Mouse (Mus musculus) forebrain, embryonic 16.5 days (tissue): Measurements from ENCODE around the gene Cd180. TPM values are rescaled to one million over a fixed set of nuclear protein-coding genes. Genes with fewer than 3 reads are reported as not detected.

Experiments used
- ATAC-seq: fragments of 200-750 bp; cut with Nextera tagmentation; 2 replicates; pipeline ENCODE4 v1.8.0; 2017; ENCODE audit warnings: mild to moderate bottlenecking, moderate library complexity
- H3K27ac ChIP-seq: fragments of 300-500 bp; sonication (generic); 2 replicates; pipeline ENCODE4 v1.5.1; 2014; ENCODE audit warnings: low read length, control low read depth
- H3K27me3 ChIP-seq: fragments of 300-500 bp; sonication (generic); replicated peaks from 2 replicates; pipeline ENCODE4 v1.6.1; 2014; ENCODE audit warnings: low read length; ENCODE audit not compliant: control insufficient read depth, insufficient read depth
- H3K36me3 ChIP-seq: fragments of 300-500 bp; sonication (generic); 2 replicates; pipeline ENCODE4 v1.6.1; 2014; ENCODE audit not compliant: control insufficient read depth, insufficient read depth
- H3K4me1 ChIP-seq: fragments of 300-500 bp; sonication (generic); replicated peaks from 2 replicates; pipeline ENCODE4 v1.6.1; 2014; ENCODE audit warnings: low read length; ENCODE audit not compliant: control insufficient read depth, insufficient read depth
- H3K4me2 ChIP-seq: fragments of 300-500 bp; sonication (generic); 2 replicates; pipeline ENCODE4 v1.6.1; 2014; ENCODE audit warnings: mild to moderate bottlenecking, low read length, control low read depth
- H3K4me3 ChIP-seq: fragments of 300-500 bp; sonication (generic); replicated peaks from 2 replicates; pipeline ENCODE4 v1.5.1; 2014; ENCODE audit warnings: mild to moderate bottlenecking, low read length, control low read depth
- H3K9ac ChIP-seq: fragments of 300-500 bp; sonication (generic); replicated peaks from 2 replicates; pipeline ENCODE4 v1.6.1; 2014; ENCODE audit warnings: low read depth, low read length, control low read depth
- H3K9me3 ChIP-seq: fragments of 300-500 bp; sonication (generic); 2 replicates; pipeline ENCODE4 v1.6.1; 2016; ENCODE audit warnings: low read length; ENCODE audit not compliant: control insufficient read depth
- WGBS: fragments of 180-500 bp; shearing (Covaris S2); extraction: QIAGEN DNeasy Blood & Tissue Kit; methylation state at CpG from one replicate; pipeline ENCODE4 v1.1.7; 2014; 5-methylcytosine and 5-hydroxymethylcytosine counted together
- polyA plus RNA-seq: library from polyadenylated mRNA; unstranded; fragments of >200 nt; fragmentation: Nextera tagmentation; extraction: Ambion mirVana; gene quantifications from 2 replicates; pipeline ENCODE4 v1.2.1, GENCODE M21; 2015

The Cd180 gene
- polyA plus RNA-seq, 1 experiment from 2014 or later = 0.23 TPM

DNA sequence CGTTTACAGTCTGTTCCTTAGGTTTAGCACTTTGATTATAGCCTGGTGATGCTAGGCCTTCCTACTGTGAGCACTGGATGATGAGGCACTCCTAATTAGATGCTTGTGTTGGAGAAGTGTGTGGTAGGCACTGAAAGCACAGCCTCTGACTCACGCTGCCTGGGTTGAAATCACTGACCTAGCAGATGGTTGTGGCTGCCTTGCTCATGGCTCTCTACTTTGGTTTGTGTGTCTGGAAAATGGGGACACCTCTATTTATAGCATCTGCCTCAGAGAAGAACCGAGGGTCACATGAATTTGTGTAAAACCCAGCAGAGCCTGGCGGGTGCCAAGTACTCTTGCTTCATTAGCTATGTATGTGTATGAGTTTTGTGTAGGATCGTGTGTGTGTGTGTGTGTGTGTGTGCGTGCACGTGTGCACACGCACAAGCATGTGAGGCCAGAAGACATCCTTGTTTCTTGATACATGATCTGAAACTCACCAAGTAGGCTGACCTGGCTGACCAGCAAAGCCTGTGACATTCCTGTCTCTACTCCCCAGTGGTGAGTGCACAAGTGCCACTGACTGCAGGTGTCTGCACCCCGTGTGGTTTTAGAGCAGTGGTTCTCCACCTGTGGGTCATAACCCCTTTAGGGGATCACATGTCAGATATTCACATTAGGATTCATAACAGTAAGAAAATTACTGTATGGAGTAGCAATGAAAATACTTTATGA lies 52.4 kb downstream of the Cd180 start:
- Histone ChIP-seq H3K27me3 (no peaks in the 10 kb centered on the region), H3K9ac (no peak overlapping the region), H3K4me3 (no peak overlapping the region), H3K4me1 (no peaks in the 10 kb centered on the region; the same call in 1 of the 2 replicates), H3K36me3 (no peaks in the 10 kb centered on the region), H3K9me3 (no peaks in the 10 kb centered on the region), H3K27ac (no peak overlapping the region), H3K4me2 (no peak overlapping the region)
- ATAC-seq = 0 out of 2 replicates have a peak, but pooled peaks have one; percentile 21
- 85% methylated on average over 9 of the region's 9 CpGs for WGBS

GRCm38 (mm10) chr13:102746803-102747561 lies 53.6 kb downstream of the Cd180 start:
- no peaks in the 10 kb centered on the region for H3K27me3 ChIP-seq
- no peak overlapping the region for H3K4me3 ChIP-seq
- H3K9ac ChIP-seq = no peak overlapping the region
- no peaks in the 10 kb centered on the region for H3K9me3 ChIP-seq
- H3K4me2 ChIP-seq = no peak overlapping the region
- ATAC-seq = peak; percentile 19; the same call in 1 of the 2 replicates
- WGBS = 77% methylated on average over 17 of the region's 17 CpGs
- H3K36me3 ChIP-seq = no peaks in the 10 kb centered on the region
- no peaks in the 10 kb centered on the region; the same call in 1 of the 2 replicates for H3K4me1 ChIP-seq
- no peak overlapping the region for H3K27ac ChIP-seq

DNA sequence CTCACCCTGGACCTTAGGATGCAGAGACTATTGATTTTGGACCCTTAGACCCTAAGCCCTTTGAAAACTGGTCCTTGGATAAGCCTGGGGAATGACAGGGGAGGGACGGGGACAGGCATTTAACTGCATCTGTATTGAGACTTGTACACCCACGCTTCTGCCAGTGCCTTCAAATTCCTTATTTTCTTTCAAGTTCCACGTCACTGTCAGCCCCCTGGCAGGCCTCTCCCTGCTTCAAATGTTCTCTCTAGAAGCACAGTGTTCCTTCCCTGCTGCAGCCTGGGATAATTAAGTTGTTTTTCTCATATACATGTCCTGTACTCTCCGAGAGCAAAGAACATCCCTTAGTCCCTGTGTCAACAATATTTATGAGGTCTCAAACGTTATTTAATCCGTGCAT lies 55.8 kb downstream of the Cd180 start:
- Histone ChIP-seq H3K4me2 (no peak overlapping the region), H3K36me3 (no peaks in the 10 kb centered on the region), H3K9ac (no peak overlapping the region), H3K27ac (no peak overlapping the region), H3K27me3 (no peaks in the 10 kb centered on the region), H3K4me1 (no peaks in the 10 kb centered on the region; the same call in 1 of the 2 replicates), H3K9me3 (no peaks in the 10 kb centered on the region), H3K4me3 (no peak overlapping the region)
- ATAC-seq = no peak
- WGBS = 52% methylated on average over 6 of the region's 6 CpGs

DNA sequence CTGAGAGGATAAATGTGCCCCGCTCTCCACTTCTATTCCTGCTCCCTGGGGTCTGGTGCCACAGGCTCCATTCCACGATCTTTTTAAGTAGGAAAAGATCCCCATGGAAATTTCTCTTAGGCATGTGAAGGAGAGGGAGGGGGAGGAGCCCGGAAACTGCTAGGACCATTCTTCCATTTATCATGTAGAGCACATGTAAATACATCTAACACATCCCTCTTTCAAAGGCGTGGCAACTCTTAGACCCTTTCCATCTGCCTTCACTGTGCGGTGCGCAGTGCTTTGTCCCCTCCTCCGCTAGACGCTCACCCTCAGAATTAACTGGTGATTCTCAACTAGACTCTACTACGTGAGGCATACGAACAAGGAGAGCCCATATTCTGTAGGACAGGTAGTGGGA lies 56.5 kb downstream of the Cd180 start:
- H3K4me2 ChIP-seq = no peak overlapping the region
- H3K9me3 ChIP-seq = no peaks in the 10 kb centered on the region
- H3K27me3 ChIP-seq = no peaks in the 10 kb centered on the region
- no peak for ATAC-seq
- H3K9ac ChIP-seq = no peak overlapping the region
- H3K36me3 ChIP-seq = no peaks in the 10 kb centered on the region
- no peak overlapping the region for H3K4me3 ChIP-seq
- no peak overlapping the region for H3K27ac ChIP-seq
- H3K4me1 ChIP-seq = no peaks in the 10 kb centered on the region; the same call in 1 of the 2 replicates
- 84% methylated on average over 10 of the region's 10 CpGs for WGBS

DNA sequence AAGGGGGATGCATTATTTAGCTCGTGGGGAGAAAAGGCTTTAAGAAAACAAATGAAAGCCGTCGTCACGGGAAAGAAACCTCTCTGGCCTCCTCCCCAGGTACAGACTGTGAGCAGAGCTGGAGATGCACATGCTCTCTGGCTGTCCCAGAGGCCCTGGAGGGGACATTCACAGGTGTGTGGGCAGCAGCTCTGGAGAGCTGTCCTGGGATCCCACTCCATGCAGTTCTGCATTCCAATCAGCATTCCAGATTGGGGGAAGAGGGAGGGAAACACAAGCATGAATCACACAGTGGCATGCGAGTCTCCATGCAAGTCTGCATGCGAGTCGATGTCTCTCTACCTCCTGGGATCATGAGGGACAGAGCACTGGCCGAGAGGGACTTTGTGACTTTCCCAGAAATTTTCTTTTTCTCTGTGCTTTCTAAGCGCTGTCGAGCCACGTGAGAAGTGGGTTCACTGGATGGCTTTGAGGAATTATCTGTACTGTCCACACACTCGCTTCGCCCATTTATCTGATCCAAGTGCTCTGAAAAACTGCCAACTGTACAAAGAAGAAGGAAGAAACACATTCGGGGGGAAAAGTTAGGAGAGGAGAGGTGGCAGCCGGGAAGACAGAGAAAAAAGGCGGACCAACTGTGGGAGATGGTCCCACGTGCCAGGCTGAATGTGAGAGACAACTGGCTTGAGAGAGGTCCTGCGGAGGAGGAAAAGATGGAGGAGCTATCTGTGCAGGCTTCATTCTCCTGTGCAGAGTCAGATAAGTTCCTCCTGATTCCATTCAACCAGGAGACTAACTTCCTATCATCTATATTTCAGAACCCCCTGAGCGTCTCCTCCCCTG lies 60.6 kb downstream of the Cd180 start:
- Histone ChIP-seq H3K36me3 (no peaks in the 10 kb centered on the region), H3K4me1 (no peaks in the 10 kb centered on the region), H3K27ac (no peak overlapping the region), H3K27me3 (no peaks in the 10 kb centered on the region), H3K4me3 (no peak overlapping the region), H3K9ac (no peak overlapping the region), H3K4me2 (no peak overlapping the region), H3K9me3 (no peaks in the 10 kb centered on the region)
- ATAC-seq = no peak
- WGBS = 87% methylated on average over 19 of the region's 19 CpGs

DNA sequence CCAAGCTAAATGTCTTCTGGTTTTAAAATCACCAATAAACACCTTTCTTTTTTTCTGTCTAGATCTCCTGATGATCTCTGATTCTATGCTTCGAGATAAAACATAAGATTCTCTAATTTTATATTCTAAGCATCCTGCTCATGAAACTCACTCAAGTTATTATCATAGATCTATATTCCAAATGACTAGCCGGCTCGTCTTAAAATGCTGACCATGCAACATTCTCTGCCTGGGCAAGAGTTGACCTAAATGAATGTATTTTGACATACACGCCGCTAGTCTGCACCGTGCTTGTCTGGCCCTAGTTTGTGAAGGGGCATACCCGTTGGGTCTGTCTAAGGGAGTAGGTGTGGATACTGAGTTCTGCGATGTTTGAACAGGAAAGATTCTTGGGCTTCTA lies 61.8 kb downstream of the Cd180 start:
- Histone ChIP-seq H3K4me1 (no peaks in the 10 kb centered on the region), H3K4me2 (no peak overlapping the region), H3K9ac (no peak overlapping the region), H3K27ac (no peak overlapping the region), H3K4me3 (no peak overlapping the region), H3K27me3 (no peaks in the 10 kb centered on the region), H3K9me3 (no peaks in the 10 kb centered on the region), H3K36me3 (no peaks in the 10 kb centered on the region)
- ATAC-seq = no peak
- WGBS = 94% methylated on average over 8 of the region's 8 CpGs

- Histone ChIP-seq H3K9me3 (no peaks in the 10 kb centered on the region), H3K9ac (no peak overlapping the region), H3K4me1 (no peaks in the 10 kb centered on the region), H3K27me3 (no peaks in the 10 kb centered on the region), H3K4me3 (no peak overlapping the region), H3K36me3 (no peaks in the 10 kb centered on the region), H3K27ac (no peak overlapping the region), H3K4me2 (no peak overlapping the region)
- WGBS = 93% methylated on average over 8 of the region's 8 CpGs
- ATAC-seq = no peak
These were observed 62.7 kb downstream of the Cd180 start for GRCm38 (mm10) chr13:102756071-102756470.

DNA sequence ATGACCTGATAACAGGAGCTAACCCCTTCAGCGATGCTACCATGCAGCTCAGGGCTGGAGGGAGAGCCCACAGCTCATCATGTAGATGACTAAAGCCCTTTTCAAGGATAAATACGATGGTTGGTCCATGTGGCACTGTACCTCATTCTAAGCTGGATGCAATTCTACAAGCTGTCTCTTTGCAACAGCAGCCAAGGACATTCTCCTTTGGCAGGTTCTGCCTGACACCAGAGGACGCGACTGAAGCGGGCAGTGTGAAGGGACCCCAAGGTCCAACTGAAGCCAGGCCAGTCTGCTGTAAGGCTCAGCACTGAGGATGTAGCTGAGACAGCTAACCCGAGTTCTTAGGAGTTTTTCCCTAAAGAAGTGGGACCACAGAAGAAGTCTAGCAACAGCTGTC lies 64.7 kb downstream of the Cd180 start:
- ATAC-seq = no peak
- no peak overlapping the region for H3K4me2 ChIP-seq
- H3K4me1 ChIP-seq = no peaks in the 10 kb centered on the region
- 95% methylated on average over 6 of the region's 6 CpGs for WGBS
- H3K9ac ChIP-seq = no peak overlapping the region
- no peak overlapping the region for H3K4me3 ChIP-seq
- H3K36me3 ChIP-seq = no peaks in the 10 kb centered on the region
- no peak overlapping the region for H3K27ac ChIP-seq
- H3K27me3 ChIP-seq = no peaks in the 10 kb centered on the region
- H3K9me3 ChIP-seq = no peaks in the 10 kb centered on the region

DNA sequence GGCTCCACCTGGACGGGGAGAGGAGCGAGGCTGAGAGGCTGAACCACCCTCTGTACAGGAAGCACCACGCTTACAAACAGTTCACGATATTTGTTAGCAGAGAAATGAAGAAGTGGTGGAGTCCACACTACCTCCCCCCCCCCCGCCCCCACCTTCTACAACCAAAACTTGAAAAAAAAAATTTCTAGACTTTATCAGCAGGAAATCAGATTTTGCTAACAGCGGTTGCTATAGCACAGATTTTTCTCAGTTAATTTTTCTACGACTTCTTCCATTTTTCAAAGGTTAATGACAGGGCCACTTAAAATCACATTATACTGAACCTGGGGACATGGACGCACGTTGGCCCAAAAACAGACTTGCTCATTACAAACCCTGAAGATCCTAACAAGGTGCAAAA lies 68.1 kb downstream of the Cd180 start:
- H3K4me3 ChIP-seq = no peak overlapping the region
- no peaks in the 10 kb centered on the region for H3K4me1 ChIP-seq
- H3K4me2 ChIP-seq = no peak overlapping the region
- no peak for ATAC-seq
- 92% methylated on average over 9 of the region's 9 CpGs for WGBS
- H3K27ac ChIP-seq = no peak overlapping the region
- H3K9ac ChIP-seq = no peak overlapping the region
- H3K27me3 ChIP-seq = no peaks in the 10 kb centered on the region
- no peaks in the 10 kb centered on the region for H3K36me3 ChIP-seq
- H3K9me3 ChIP-seq = no peaks in the 10 kb centered on the region
